Mouse (Mus musculus): ENCODE results near the gene Jun.

The Jun gene

GRCm38 (mm10) chr4:95052025-95052899 lies at the start of gene Jun:
Jun (minus strand) TSS chr4:95052222.
- DNase-seq (ENCODE audit: low spot score), result peak; percentile 100

GRCm38 (mm10) chr4:95101684-95102083 lies 49.7 kb upstream of the Jun start:
- DNase-seq (ENCODE audit: low spot score), result no peak

GRCm38 (mm10) chr4:95100694-95101093 lies 48.7 kb upstream of the Jun start:
- no peak for DNase-seq (ENCODE audit: low spot score)

- no peak for DNase-seq (ENCODE audit: low spot score)
Measured at GRCm38 (mm10) chr4:95099373-95099772, 47.4 kb upstream of the Jun start.

- no peak for DNase-seq (ENCODE audit: low spot score)
Measured at GRCm38 (mm10) chr4:95098722-95099097, 46.7 kb upstream of the Jun start.

GRCm38 (mm10) chr4:95097942-95098721 lies 46.1 kb upstream of the Jun start:
- no peak for DNase-seq (ENCODE audit: low spot score)

- no peak for DNase-seq (ENCODE audit: low spot score)
Measured at GRCm38 (mm10) chr4:95096731-95097130, 44.7 kb upstream of the Jun start.

GRCm38 (mm10) chr4:95095911-95096310 lies 43.9 kb upstream of the Jun start:
- no peak for DNase-seq (ENCODE audit: low spot score)

GRCm38 (mm10) chr4:95095355-95095754 lies 43.3 kb upstream of the Jun start:
- DNase-seq (ENCODE audit: low spot score), result no peak

GRCm38 (mm10) chr4:95094700-95095113 lies 42.7 kb upstream of the Jun start:
- no peak for DNase-seq (ENCODE audit: low spot score)

GRCm38 (mm10) chr4:95093615-95094014 lies 41.6 kb upstream of the Jun start:
- DNase-seq (ENCODE audit: low spot score), result no peak

- no peak for DNase-seq (ENCODE audit: low spot score)
Measured at GRCm38 (mm10) chr4:95092516-95092915, 40.5 kb upstream of the Jun start.

- no peak for DNase-seq (ENCODE audit: low spot score)
Measured at GRCm38 (mm10) chr4:95091536-95091935, 39.5 kb upstream of the Jun start.

- no peak for DNase-seq (ENCODE audit: low spot score)
Measured at GRCm38 (mm10) chr4:95089968-95090367, 37.9 kb upstream of the Jun start.

GRCm38 (mm10) chr4:95089053-95089452 lies 37.0 kb upstream of the Jun start:
- no peak for DNase-seq (ENCODE audit: low spot score)

GRCm38 (mm10) chr4:95083957-95084356 lies 31.9 kb upstream of the Jun start:
- no peak for DNase-seq (ENCODE audit: low spot score)

- DNase-seq (ENCODE audit: low spot score), result no peak
Measured at GRCm38 (mm10) chr4:95083191-95083729, 31.2 kb upstream of the Jun start.

GRCm38 (mm10) chr4:95082481-95083088 lies 30.6 kb upstream of the Jun start:
- peak; percentile 66 for DNase-seq (ENCODE audit: low spot score)

GRCm38 (mm10) chr4:95081632-95082031 lies 29.6 kb upstream of the Jun start:
- peak; percentile 65 for DNase-seq (ENCODE audit: low spot score)

GRCm38 (mm10) chr4:95078625-95079024 lies 26.6 kb upstream of the Jun start:
- DNase-seq (ENCODE audit: low spot score), result no peak

- peak; percentile 65 for DNase-seq (ENCODE audit: low spot score)
Measured at GRCm38 (mm10) chr4:95076279-95076678, 24.3 kb upstream of the Jun start.

- peak; percentile 65 for DNase-seq (ENCODE audit: low spot score)
Measured at GRCm38 (mm10) chr4:95075591-95076002, 23.6 kb upstream of the Jun start.

All from urinary bladder, postnatal 14 days (tissue).